Mouse (Mus musculus) forebrain, postnatal 0 days (tissue): Measurements from ENCODE around the gene Fgb. TPM values are rescaled to one million over a fixed set of nuclear protein-coding genes. Genes with fewer than 3 reads are reported as not detected.

Experiments used
- ATAC-seq: fragments of 200-750 bp; cut with Nextera tagmentation; 2 replicates; pipeline ENCODE4 v1.8.0; 2017; ENCODE audit warnings: mild to moderate bottlenecking, moderate library complexity
- DNase-seq: peaks from one replicate; pipeline ENCODE4 v3.0.0-alpha.2; 2015
- H3K27ac ChIP-seq: fragments of 300-500 bp; sonication (generic); 2 replicates; pipeline ENCODE4 v1.5.1; 2014; ENCODE audit warnings: low read depth, mild to moderate bottlenecking, antibody characterized with exemption, low read length, moderate library complexity, mixed read lengths
- H3K27me3 ChIP-seq: fragments of 300-500 bp; sonication (generic); 2 replicates; pipeline ENCODE4 v1.6.1; 2014; ENCODE audit warnings: mild to moderate bottlenecking, low read length, mixed read lengths; ENCODE audit not compliant: insufficient read depth
- H3K36me3 ChIP-seq: fragments of 300-500 bp; sonication (generic); 2 replicates; pipeline ENCODE4 v1.6.1; 2014; ENCODE audit warnings: mild to moderate bottlenecking, moderate library complexity; ENCODE audit not compliant: insufficient read depth
- H3K4me1 ChIP-seq: fragments of 300-500 bp; sonication (generic); 2 replicates; pipeline ENCODE4 v1.6.1; 2014; ENCODE audit warnings: antibody characterized with exemption; ENCODE audit not compliant: insufficient read depth
- H3K4me2 ChIP-seq: fragments of 300-500 bp; sonication (generic); 2 replicates; pipeline ENCODE4 v1.6.1; 2014; ENCODE audit warnings: low read depth, mild to moderate bottlenecking, moderate library complexity
- H3K4me3 ChIP-seq: fragments of 300-500 bp; sonication (generic); 2 replicates; pipeline ENCODE4 v1.5.1; 2014; ENCODE audit warnings: low read depth, low read length, mixed read lengths
- H3K9ac ChIP-seq: fragments of 300-500 bp; sonication (generic); 2 replicates; pipeline ENCODE4 v1.6.1; 2014; ENCODE audit warnings: mild to moderate bottlenecking
- H3K9me3 ChIP-seq: fragments of 300-500 bp; sonication (generic); 2 replicates; pipeline ENCODE4 v1.6.1; 2016; ENCODE audit warnings: low read length
- CTCF ChIP-seq: sonication (generic); IDR thresholded peaks from 2 replicates; pipeline ENCODE4 v1.5.1; 2016; ENCODE audit warnings: antibody characterized with exemption, control low read depth, low read depth
- WGBS: fragments of 180-500 bp; shearing (Covaris S2); extraction: QIAGEN DNeasy Blood & Tissue Kit; methylation state at CpG from one replicate; pipeline ENCODE4 v1.1.7; 2014; 5-methylcytosine and 5-hydroxymethylcytosine counted together
- polyA plus RNA-seq: library from polyadenylated mRNA; unstranded; fragments of >200 nt; fragmentation: Nextera tagmentation; extraction: Ambion mirVana; gene quantifications from 2 replicates; pipeline ENCODE4 v1.2.1, GENCODE M21; 2015
- total RNA-seq: library from RNA; depleted of rRNA; stranded (reverse); fragments of >200 nt; gene quantifications from 2 replicates; pipeline ENCODE4 v1.2.3, GENCODE M21; 2014

Gene Fgb
- total and polyA plus RNA-seq, 2 experiments from 2014 or later = not detected

DNA sequence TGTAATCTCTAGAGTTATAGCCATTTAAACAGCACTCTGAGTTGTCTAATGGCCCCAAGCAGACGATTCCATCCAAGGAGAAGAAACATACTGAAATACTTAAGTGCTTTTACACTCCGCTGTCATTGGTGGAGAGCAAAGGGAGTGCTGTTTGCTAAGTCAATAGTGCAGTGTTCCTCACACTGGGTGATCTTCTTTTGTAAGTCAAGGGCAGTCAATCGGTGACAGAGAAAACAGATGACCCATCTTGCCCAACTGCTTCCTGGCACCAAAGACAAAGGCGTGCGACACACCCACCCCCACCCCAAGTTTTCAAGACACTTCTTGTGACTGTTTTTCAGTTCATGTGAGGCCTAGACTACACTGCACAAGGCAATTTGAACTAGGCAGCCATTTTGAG is 2.4 kb upstream of the Fgb start:
- ATAC-seq (no peak), DNase-seq (no peak)
- no peak overlapping the region for H3K4me2 ChIP-seq
- TF ChIP-seq CTCF = no peak
- 0 out of 2 replicates have a peak, but pooled peaks cover under 1% of the 10 kb centered on the region for H3K36me3 ChIP-seq
- H3K9ac ChIP-seq = no peak overlapping the region
- H3K4me3 ChIP-seq = no peak overlapping the region
- peaks cover 8% of the 10 kb centered on the region for H3K4me1 ChIP-seq
- WGBS = 89% methylated on average over 5 of the region's 5 CpGs
- H3K27me3 ChIP-seq = no peaks in the 10 kb centered on the region
- no peak overlapping the region for H3K27ac ChIP-seq
- no peaks in the 10 kb centered on the region for H3K9me3 ChIP-seq

DNA sequence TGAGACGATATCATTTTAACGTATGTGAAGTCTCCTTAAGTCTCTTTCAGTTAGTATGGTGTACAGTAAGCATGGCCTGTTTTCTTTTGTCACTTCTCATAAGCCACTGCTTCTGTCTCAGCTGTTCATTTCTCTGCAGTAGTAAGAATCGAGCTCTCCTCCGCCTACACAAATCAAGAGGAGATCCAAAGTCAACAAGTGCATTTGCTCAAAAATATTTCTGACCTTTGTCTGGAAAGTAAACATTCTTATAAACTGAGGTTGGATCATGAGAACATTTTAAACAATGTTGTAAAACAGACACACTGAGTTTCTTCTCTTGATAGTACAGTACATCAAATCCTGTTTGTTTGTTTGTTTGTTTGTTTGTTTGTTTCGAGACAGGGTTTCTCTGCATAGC is 998 bp upstream of the Fgb start:
- no peaks in the 10 kb centered on the region for H3K4me1 ChIP-seq
- DNase-seq (no peak), ATAC-seq (no peak)
- H3K4me2 ChIP-seq = no peak overlapping the region
- H3K9ac ChIP-seq = no peak overlapping the region
- H3K27ac ChIP-seq = no peak overlapping the region
- H3K27me3 ChIP-seq = no peaks in the 10 kb centered on the region
- H3K36me3 ChIP-seq = no peaks in the 10 kb centered on the region
- no peaks in the 10 kb centered on the region for H3K9me3 ChIP-seq
- no peak for TF ChIP-seq CTCF
- no peak overlapping the region for H3K4me3 ChIP-seq
- 83% methylated on average over 5 of the region's 5 CpGs for WGBS

DNA sequence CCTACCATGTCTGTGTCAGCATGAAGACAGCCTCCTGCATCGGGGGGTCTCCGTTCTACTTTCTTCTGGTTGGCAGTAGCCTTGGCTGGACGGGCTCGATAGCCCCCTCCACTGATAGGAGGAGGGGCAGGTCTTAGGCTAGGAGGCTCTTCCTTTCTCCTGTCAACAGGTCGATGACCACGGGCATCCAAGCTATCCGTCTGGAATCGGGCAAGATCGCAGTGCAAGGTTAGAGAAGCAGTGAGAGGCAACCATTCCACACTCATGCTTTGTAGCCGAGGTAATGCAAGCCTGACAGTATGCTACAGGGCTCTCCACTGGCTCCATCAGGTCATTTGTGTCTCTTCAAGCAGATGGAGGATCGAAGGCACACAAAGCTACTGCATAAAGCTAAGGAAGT is 3.0 kb downstream of the Fgb start:
- Histone ChIP-seq H3K27me3 (no peaks in the 10 kb centered on the region), H3K36me3 (no peaks in the 10 kb centered on the region), H3K4me2 (no peak overlapping the region), H3K27ac (no peak overlapping the region), H3K4me1 (no peaks in the 10 kb centered on the region), H3K9ac (no peak overlapping the region), H3K9me3 (no peaks in the 10 kb centered on the region), H3K4me3 (no peak overlapping the region)
- ATAC-seq = no peak
- DNase-seq = no peak
- WGBS = 88% methylated on average over 11 of the region's 11 CpGs
- no peak for TF ChIP-seq CTCF

GRCm38 (mm10) chr3:83042451-83042850 is 7.2 kb downstream of the Fgb start:
- Histone ChIP-seq H3K9me3 (no peaks in the 10 kb centered on the region), H3K4me3 (no peak overlapping the region), H3K4me2 (no peak overlapping the region), H3K27me3 (no peaks in the 10 kb centered on the region), H3K4me1 (no peaks in the 10 kb centered on the region), H3K27ac (no peak overlapping the region), H3K36me3 (no peaks in the 10 kb centered on the region), H3K9ac (no peak overlapping the region)
- DNase-seq = no peak
- WGBS = 90% methylated on average over 5 of the region's 5 CpGs
- no peak for ATAC-seq
- no peak for TF ChIP-seq CTCF

DNA sequence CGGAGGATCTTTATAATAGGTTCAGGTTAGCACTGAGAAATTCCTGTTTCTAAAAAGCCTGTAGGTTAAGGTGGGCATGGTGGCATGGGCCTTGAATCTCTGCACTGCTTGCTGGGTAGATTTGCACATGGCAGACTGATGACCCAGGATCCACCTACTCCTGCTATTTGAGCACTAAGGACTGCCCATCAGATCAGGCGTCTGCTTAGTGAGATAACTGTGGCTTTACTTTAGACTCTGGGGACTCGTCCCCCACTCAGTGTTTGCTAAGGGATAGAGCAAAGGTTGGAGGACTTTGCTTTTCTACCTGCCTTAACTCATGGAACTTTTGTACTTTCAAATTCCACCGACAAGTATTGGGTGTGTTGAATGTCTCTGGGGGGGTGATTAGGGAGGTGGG is 10.0 kb downstream of the Fgb start:
- H3K36me3 ChIP-seq = no peaks in the 10 kb centered on the region
- H3K4me1 ChIP-seq = no peaks in the 10 kb centered on the region
- ATAC-seq = no peak
- H3K9ac ChIP-seq = no peak overlapping the region
- no peaks in the 10 kb centered on the region for H3K9me3 ChIP-seq
- 86% methylated on average over 4 of the region's 4 CpGs for WGBS
- no peak overlapping the region for H3K27ac ChIP-seq
- no peaks in the 10 kb centered on the region for H3K27me3 ChIP-seq
- no peak for DNase-seq
- no peak overlapping the region for H3K4me2 ChIP-seq
- TF ChIP-seq CTCF = no peak
- no peak overlapping the region for H3K4me3 ChIP-seq

GRCm38 (mm10) chr3:83038865-83039264 is 10.8 kb downstream of the Fgb start:
- H3K9me3 ChIP-seq = no peaks in the 10 kb centered on the region
- 57% methylated on average over 2 of the region's 2 CpGs for WGBS
- H3K4me3 ChIP-seq = no peak overlapping the region
- H3K36me3 ChIP-seq = no peaks in the 10 kb centered on the region
- no peaks in the 10 kb centered on the region for H3K27me3 ChIP-seq
- ATAC-seq (no peak), DNase-seq (no peak)
- no peak overlapping the region for H3K4me2 ChIP-seq
- no peak overlapping the region for H3K9ac ChIP-seq
- TF ChIP-seq CTCF = no peak
- H3K27ac ChIP-seq = no peak overlapping the region
- H3K4me1 ChIP-seq = no peaks in the 10 kb centered on the region

DNA sequence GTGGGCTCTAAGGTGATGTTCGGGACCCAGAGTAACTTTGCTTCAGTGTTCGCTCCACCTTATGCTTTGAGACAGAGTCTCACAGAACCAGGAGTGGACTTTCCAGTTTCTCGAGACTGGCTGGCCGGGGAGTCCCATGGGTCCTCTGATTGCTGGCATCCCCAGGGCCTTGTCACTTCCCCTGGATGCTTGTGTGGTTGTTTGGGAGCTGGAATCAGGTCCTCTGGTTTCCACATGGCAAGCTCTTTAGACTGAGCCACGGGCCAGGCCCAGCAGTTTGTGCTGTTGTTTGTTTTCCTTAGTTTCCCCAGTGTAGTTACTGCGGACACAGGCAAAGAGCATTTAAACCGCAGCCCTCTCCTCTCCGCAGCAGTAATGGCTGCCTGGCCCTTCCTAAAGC is 15.9 kb downstream of the Fgb start:
- H3K27me3 ChIP-seq = no peaks in the 10 kb centered on the region
- H3K9me3 ChIP-seq = no peaks in the 10 kb centered on the region
- H3K4me1 ChIP-seq = no peaks in the 10 kb centered on the region
- H3K9ac ChIP-seq = no peak overlapping the region
- no peak overlapping the region for H3K4me2 ChIP-seq
- no peak overlapping the region for H3K27ac ChIP-seq
- H3K4me3 ChIP-seq = no peak overlapping the region
- no peak for DNase-seq
- no peak for TF ChIP-seq CTCF
- ATAC-seq = no peak
- no peaks in the 10 kb centered on the region for H3K36me3 ChIP-seq
- WGBS = 86% methylated on average over 8 of the region's 8 CpGs
